Mouse (Mus musculus): ENCODE measurements at regions not wholly inside any gene's neighbourhood (a gene's known extent, or its start where the extent isn't known, plus 50 kb on each side); places are given as distances from the start of the nearest gene placed in this dataset.

DNA sequence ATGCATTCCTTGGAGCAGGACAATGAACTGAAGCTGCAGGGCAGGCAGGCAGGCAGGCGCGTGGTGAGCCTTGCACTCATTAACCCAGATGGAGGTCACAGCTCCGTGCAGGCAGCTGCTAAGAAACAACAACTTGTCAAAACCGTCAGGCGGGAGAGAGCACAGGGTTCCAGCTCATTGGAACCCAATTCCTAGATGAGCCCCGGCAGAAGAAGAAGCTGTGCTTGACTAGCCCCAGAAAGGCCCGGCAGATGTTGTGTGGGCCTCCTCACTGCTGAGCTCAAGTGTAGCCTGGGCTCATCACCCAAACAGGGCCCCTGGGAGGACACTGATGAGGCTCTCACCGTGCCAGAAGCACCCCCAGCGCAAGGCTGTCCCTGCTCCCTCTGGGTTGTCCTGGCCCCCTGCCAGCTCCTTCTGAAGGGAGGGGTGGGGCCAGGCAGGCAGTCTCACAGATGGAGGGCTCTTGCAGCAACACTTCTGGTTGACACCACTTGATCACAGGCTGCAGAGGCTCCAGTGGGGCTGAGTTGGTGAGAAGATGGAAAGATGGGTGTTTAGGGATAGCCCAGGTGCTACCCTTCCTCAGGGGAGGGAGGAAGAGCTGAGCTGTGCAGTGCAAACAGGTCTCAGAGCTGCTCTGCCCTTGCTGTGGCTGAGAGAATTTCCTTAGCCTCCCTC, 58.8 kb upstream of the Maf start:
- Histone ChIP-seq H3K9ac (peak overlapping the region; percentile 35; the same call in 1 of the 2 replicates), H3K27ac (no peak overlapping the region)
- peak; percentile 59; the same call in 1 of the 2 replicates for ATAC-seq (ENCODE audit: low FRiP score, low read depth)

DNA sequence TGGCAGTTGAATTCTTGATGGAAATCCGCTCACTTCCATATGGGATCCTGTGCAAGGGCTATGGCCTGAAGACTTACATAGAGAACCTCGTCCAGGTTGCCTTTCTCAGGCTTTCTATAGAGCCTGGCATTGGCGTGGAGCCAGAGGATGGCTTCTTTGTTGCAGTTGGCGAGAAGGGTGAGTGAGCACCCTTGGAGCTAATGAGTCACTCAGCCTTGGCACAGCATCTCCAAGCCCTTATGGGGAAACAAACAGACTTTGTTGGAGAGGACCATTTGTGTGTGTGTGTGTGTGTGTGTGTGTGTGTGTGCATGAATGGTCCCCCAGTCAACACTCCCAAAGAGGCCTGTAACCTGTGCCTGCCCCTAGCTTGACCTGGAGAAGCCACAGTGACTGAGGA, 57.0 kb upstream of the Maf start:
- no peak overlapping the region for H3K9ac ChIP-seq
- H3K4me1 ChIP-seq = peaks cover 12% of the 10 kb centered on the region
- no peak overlapping the region for H3K4me3 ChIP-seq
- H3K9me3 ChIP-seq = no peaks in the 10 kb centered on the region
- no peak overlapping the region for H3K27ac ChIP-seq
- ATAC-seq (ENCODE audit: low FRiP score, low read depth) = no peak
- H3K4me2 ChIP-seq (replicated peaks) = no peak overlapping the region
- H3K36me3 ChIP-seq = no peaks in the 10 kb centered on the region
- WGBS = 91% methylated on average over 4 of the region's 4 CpGs
- H3K27me3 ChIP-seq = no peaks in the 10 kb centered on the region

More for the DNA sequence above, 58.8 kb upstream of the Maf start:
- no peak overlapping the region for H3K4me3 ChIP-seq
- 8% methylated on average over 9 of the region's 9 CpGs for WGBS
- H3K4me2 ChIP-seq (replicated peaks) = 0 out of 2 replicates have a peak overlapping the region, but pooled peaks have one; percentile 9
- H3K27me3 ChIP-seq = no peaks in the 10 kb centered on the region
- peaks cover 12% of the 10 kb centered on the region for H3K4me1 ChIP-seq
- no peaks in the 10 kb centered on the region for H3K36me3 ChIP-seq
- no peaks in the 10 kb centered on the region for H3K9me3 ChIP-seq

DNA sequence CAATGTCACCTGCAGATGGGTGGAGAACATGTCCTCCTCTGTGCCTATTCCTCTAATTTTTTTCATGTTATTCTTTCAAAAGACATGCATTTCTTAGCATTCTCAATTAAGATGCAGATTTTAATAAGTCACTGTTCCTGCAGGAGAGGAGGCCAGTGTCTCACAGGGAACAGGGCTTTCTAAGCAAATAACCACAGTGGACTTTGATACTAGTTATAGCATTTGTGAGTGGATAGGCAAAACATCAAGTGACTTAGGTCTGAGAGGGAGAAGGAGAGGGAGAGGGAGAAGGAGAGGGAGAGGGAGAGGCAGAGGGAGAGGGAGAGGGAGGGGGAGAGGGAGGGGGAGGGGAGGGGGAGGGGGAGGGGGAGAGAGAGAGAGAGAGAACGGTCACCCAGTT, 50.4 kb upstream of the Maf start:
- Histone ChIP-seq H3K9me3 (no peaks in the 10 kb centered on the region), H3K36me3 (no peaks in the 10 kb centered on the region), H3K9ac (no peak overlapping the region), H3K4me1 (peaks cover 11% of the 10 kb centered on the region), H3K4me3 (no peak overlapping the region), H3K4me2 (replicated peaks) (no peak overlapping the region), H3K27ac (no peak overlapping the region), H3K27me3 (no peaks in the 10 kb centered on the region)
- WGBS = 63% methylated on average over 1 of the region's 1 CpGs
- no peak for ATAC-seq (ENCODE audit: low FRiP score, low read depth)

Data from limb, embryonic 13.5 days (tissue).